Mouse (Mus musculus) left cerebral cortex, adult 2 months (tissue): Measurements from ENCODE around the gene Psmb2. TPM values are rescaled to one million over a fixed set of nuclear protein-coding genes. Genes with fewer than 3 reads are reported as not detected.
A peak's percentile ranks its signal among the peaks of the same experiment; 100 is the strongest.

Source experiments
- DNase-seq, 2 experiments: peaks; one replicate each; pipeline ENCODE4 v3.0.0; 2021 to 2022; ENCODE audit warnings: low spot score in 2 of 2, mixed read lengths in 1 of 2; ENCODE audit errors: extremely low spot score in 1 of 2
- H3K27ac ChIP-seq: fragments of 200-600 bp; 2 replicates; pipeline ENCODE4 v1.8.1; 2022
- H3K4me3 ChIP-seq: fragments of 200-600 bp; 2 replicates; pipeline ENCODE4 v1.8.1; 2022
- CTCF ChIP-seq: fragments of 200-600 bp; IDR thresholded peaks from 2 replicates; pipeline ENCODE4 v1.8.1; 2022; ENCODE audit warnings: antibody characterized with exemption, mild to moderate bottlenecking, moderate library complexity
- intact Hi-C: fragments of 180-260 bp; cut with DNase I; formaldehyde crosslinking; loops from one replicate; pipeline ENCODE4 v1.15.1; 2025
- total RNA-seq, 2 experiments: library from RNA; stranded (reverse); gene quantifications; 2 replicates each; pipeline ENCODE4 v1.2.3; 2021

Gene Psmb2
- total RNA-seq, 2 experiments from 2014 or later = 90.8 to 91.9 TPM

DNA sequence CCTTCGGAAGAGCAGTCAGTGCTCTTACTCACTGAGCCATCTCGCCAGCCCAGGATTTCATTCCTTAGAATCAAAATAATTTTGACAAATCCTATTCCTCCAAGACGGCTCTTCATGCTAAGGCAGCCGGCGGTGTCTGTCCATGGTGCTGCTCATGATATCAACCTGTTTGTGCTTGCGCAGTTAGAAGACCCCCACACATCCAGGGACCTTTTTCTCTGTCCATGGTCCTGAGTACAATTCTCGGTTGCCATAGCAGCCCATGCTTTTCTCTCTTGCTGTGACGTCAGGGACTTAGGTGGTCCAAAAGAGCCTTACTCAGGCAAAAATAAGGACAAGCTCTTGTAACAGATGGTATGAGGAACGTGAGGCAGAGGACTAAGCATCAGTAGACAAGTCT lies 22.1 kb upstream of the Psmb2 start:
- no peak overlapping the region for H3K4me3 ChIP-seq
- no peak for DNase-seq
- H3K27ac ChIP-seq = no peak overlapping the region
- TF ChIP-seq CTCF = no peak
- intact Hi-C loops = no loop called here

DNA sequence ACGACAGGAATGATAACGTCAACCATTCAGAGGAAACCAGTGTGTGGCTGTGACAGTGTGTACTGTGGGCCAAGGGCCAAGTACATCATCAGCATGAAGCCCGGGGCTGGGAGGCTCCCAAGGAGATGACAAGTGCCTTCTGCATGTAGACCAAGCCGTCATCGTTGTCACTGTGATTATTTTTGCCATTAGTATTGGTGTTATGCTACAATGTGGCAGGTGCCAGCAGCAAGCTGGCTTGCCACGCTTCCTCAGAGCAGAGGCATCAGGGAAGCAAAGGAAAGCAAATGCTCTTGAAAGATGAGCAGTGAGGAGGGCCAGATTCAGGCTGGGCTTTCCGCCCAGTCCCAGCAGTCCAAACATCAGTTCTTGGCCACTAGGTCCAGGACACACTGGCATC lies 16.2 kb upstream of the Psmb2 start:
- TF ChIP-seq CTCF = no peak
- intact Hi-C loops = no loop called here
- Histone ChIP-seq H3K27ac (no peak overlapping the region), H3K4me3 (no peak overlapping the region)
- no peak for DNase-seq

DNA sequence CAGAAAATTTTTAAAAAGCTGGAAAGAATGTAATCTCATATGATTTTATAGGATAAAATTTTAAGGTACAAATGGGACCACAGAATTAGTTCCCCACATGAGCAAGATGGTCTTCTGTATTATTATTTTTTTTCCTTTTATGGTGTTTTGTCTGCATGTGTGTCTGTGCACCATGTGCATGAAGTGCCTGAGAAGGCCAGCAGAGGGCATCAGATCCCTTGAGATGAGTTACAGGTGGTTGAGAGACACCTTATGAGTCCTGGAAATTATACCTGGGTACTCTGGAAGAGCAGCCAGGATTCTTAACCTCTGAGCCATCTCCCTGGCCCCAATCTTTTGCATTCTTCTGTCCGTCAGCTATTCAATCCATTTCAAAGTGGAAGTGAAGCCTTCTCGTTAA lies 10.4 kb upstream of the Psmb2 start:
- no peak overlapping the region for H3K27ac ChIP-seq
- no peak overlapping the region for H3K4me3 ChIP-seq
- DNase-seq = no peak
- TF ChIP-seq CTCF = peak; percentile 11
- intact Hi-C loops = no loop called here

DNA sequence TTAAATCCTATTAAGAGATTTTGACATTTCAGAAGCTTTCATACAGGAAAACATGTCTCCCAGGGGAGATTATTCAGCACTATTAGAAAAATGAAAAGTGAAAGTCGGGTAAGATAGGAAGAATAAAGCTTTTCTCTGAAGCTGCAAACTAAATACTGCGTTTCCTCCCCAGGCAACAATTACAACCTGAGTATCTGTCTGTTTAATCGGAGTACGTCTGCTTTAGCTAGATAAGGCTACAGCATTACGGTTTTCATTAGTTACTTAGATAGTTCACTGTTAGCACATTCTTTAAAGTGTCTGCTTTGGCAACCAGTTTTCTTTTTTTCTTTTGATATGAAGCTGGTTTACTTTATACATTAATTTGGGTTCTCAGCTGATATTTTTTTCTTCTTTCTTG lies 4.9 kb downstream of the Psmb2 start:
- intact Hi-C loops = no loop called here
- no peak for TF ChIP-seq CTCF
- Histone ChIP-seq H3K4me3 (no peak overlapping the region), H3K27ac (no peak overlapping the region)
- DNase-seq = no peak

DNA sequence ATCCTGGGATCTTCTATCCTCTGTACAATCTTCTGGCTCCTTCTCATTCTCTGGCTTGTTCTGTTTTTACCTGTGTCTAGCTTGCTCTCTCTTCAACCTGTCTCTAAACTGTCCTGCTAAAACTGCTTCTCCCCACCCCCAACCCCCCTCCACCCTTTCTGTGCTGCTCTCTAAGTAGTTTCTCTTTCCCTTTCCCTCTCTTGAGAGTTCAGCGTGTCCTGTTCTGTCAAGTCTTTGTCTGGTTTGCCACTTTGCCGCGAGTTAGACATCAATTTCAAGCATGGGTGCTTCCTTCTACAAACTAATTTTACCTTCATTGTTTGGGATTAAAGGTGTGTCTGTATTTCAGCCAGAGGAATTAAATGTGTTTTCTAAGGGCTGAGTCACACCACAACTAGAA lies 5.7 kb downstream of the Psmb2 start:
- intact Hi-C loops = no loop called here
- DNase-seq = no peak
- TF ChIP-seq CTCF = no peak
- Histone ChIP-seq H3K4me3 (no peak overlapping the region), H3K27ac (no peak overlapping the region)

DNA sequence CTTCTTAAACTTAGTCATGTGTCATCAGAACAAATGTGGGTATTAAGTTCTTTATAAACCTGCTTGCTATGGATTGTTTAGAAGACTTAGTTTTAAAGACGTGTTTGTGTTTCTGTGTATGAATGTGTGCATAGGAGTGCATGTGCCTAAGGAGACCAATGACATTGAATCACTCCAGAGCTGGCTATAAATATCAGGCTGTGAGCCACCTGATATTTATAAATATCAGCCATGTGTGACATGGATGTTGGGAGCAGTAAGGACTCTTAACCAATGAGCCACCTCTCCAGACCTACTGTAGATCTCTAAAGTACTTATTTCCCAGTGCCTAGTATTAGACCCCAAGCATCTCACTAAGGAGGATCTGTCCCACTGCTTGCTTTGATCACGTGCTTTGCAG lies 12.0 kb downstream of the Psmb2 start:
- DNase-seq = no peak
- H3K27ac ChIP-seq = no peak overlapping the region
- intact Hi-C loops = no loop called here

DNA sequence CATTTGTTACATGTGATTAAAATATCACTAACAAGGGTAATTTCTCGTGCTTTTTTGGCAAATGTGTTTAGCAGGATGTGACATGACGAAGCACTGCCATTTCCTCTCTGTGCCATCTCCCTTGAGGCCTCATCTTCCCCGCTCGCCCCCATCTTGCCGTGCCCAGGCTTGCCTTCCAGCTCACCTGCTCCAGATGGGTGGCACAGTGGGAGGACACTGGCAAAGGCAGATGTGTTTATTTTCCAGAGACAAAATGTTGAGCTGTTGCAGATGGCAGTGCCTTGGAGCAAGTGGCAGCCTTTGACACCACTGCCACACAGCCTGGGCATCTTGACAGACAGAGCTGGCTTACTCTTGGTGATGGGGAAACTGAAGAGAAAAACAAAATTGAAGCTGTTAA lies 15.6 kb downstream of the Psmb2 start:
- DNase-seq = no peak
- TF ChIP-seq CTCF = no peak
- intact Hi-C loops = no loop called here

More for the DNA sequence above, 12.0 kb downstream of the Psmb2 start:
- H3K4me3 ChIP-seq = no peak overlapping the region
- TF ChIP-seq CTCF = no peak

DNA sequence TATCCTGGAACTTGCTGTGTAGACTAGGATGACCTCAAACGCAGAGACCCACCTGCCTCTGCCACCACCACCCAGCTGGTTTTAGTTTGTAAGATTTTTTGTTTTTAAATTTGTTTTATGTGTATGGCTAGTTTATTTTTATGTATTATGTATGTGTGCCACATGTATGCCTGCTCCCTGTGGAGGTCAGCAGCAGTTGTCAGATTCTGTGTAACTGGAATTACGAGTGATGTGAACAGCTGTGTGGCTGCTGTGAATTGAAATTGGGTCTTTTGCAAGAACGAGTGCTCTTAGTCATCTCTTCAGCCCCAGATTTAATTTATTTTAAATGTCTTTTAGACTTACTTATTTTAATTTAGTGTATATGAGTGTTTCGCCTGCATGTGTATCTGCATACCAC lies 19.5 kb downstream of the Psmb2 start:
- no peak overlapping the region for H3K27ac ChIP-seq
- intact Hi-C loops = no loop called here
- no peak for TF ChIP-seq CTCF
- no peak for DNase-seq
- no peak overlapping the region for H3K4me3 ChIP-seq

More for the DNA sequence above, 15.6 kb downstream of the Psmb2 start:
- Histone ChIP-seq H3K27ac (no peak overlapping the region), H3K4me3 (no peak overlapping the region)

DNA sequence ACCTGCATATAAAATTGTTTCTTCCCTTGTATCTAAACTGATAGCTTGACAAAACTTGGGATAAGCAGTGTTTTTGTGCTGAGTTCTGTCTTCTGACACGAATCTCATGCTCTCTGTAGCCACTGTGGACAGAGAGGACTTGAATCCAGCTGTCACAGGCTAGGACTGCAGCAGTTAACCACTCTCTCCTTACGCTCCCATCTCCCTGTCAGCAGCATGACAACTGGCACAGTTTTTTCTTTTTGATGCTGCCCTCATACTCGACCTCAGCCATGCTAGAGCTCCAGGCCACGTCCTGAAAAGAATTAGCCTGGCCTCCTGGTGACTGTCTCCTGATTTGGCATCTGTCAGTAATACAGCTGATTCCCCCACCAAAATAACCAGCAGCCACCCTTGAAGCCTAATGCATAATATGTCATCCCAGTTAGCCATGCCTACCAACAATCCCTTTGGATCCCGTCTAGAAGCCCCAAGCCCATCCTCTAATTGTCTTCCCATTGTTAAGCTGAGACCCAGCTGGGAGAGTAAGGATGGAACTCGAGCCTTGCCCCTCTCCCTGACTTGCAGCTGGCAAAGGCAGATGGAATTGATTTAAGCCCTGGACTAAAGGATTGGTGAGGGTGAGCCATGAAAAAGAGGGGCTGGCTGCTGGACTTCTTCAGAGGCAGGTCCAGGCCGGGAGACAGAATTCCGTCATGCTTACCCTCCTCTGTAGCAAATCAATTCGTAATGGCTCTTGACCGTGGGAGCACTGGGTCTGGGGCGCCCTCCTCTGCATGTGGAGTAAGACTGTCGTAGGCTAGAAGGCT lies 29.4 kb downstream of the Psmb2 start:
- TF ChIP-seq CTCF = no peak
- DNase-seq = no peak
- intact Hi-C loops = no loop called here
- Histone ChIP-seq H3K4me3 (no peak overlapping the region), H3K27ac (no peak overlapping the region)

DNA sequence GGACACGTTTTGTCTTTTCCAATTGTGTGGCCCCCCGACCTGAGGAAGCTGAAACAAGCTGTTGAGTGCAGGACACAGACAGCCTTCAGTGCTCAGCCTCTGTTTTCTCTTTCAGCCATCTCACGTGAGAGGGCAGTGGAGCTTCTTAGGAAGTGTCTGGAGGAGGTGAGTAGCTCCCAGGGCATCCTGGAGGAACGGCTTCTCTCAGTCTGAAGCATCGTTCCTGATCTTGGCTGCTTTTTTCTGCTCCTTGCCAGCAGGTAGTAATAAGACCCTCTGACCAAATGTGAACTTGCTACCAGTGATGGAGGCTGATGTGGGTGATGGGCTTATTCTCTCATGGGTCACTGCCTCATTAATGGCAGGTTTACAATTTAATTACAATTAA lies 30.0 kb downstream of the Psmb2 start:
- TF ChIP-seq CTCF = no peak
- intact Hi-C loops = no loop called here
- DNase-seq = no peak

DNA sequence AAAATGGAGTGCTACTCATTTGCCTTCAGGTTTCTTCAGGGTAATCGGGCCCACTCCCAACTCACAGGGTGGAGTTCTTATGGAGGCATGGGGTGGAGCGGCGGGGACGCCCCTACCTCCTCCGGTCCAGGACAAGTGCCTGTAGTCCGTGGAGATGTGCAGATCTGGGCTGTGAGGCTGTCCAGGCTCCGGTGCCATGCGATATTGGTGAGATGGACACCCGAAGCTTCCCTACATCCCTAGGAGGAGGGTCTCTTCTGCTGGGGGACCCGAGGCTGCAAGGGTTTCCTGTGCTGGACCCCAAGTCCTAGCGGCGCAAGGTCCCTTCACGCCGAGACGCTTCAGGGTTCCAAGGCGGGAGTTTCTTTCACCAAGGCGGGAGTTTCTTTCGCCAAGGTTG lies 54.7 kb downstream of the Psmb2 start:
- no peak for DNase-seq
- H3K4me3 ChIP-seq = no peak overlapping the region
- H3K27ac ChIP-seq = no peak overlapping the region
- TF ChIP-seq CTCF = no peak
- intact Hi-C loops = no loop called here

More for the DNA sequence above, 30.0 kb downstream of the Psmb2 start:
- no peak overlapping the region for H3K4me3 ChIP-seq
- no peak overlapping the region for H3K27ac ChIP-seq

DNA sequence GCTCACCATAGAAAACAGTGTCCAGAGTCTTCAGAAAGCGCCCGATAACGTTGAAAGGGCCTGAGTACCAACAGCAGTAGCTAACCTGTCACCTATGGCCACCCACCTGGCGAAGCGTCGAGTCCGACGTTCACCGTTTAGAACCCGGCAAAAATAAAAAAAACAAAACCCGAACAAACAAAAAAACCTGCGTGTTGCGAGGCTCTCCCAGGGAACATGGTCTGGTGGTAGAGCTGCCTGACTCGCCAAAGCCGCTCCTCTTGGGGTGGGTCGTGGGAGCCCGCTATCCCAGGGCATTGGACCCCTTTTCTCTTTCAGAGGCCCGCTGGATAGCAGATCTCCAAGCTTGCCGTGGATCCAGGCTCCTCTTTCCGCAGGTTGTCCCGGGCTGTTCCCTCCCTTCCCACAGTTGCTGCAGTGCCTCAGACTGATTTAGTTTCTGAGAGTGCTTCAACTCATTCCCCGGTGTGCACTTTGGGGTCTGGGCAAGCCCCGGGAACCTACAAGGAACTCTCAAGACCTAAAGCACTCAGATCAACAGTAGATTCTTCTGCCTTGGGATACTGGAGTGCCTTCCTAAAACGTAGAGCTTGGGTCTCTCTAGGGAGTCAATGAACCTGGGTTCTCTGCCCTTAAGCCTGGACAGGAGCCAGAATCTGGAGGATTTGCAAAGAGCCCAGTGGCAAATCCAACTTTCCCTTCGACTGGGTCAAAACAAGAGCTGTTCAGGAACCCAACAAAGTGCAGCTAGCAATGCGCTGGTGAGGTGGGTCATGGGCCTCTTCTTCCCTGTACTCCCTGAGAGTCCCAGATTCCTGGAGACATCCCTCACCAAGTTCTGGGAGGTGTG lies 55.3 kb downstream of the Psmb2 start:
- H3K4me3 ChIP-seq = no peak overlapping the region
- no peak for TF ChIP-seq CTCF
- intact Hi-C loops = no loop called here
- no peak overlapping the region for H3K27ac ChIP-seq
- no peak for DNase-seq
